Mouse (Mus musculus) embryonic facial prominence, embryonic 15.5 days (tissue): Measurements from ENCODE around the gene Cdk5rap1. TPM values are rescaled to one million over a fixed set of nuclear protein-coding genes. Genes with fewer than 3 reads are reported as not detected.

Experiments
- ATAC-seq: fragments of 200-750 bp; cut with Nextera tagmentation; 2 replicates; pipeline ENCODE4 v1.8.0; 2017; ENCODE audit warnings: low read depth, moderate TSS enrichment; ENCODE audit not compliant: insufficient number of reproducible peaks, low FRiP score, low TSS enrichment
- H3K27ac ChIP-seq: fragments of 300-500 bp; sonication (generic); replicated peaks from 2 replicates; pipeline ENCODE4 v1.5.1; 2015; ENCODE audit warnings: mild to moderate bottlenecking, inconsistent platforms
- H3K27me3 ChIP-seq: fragments of 300-500 bp; sonication (generic); 2 replicates; pipeline ENCODE4 v1.6.1; 2015; ENCODE audit warnings: inconsistent platforms
- H3K36me3 ChIP-seq: fragments of 300-500 bp; sonication (generic); 2 replicates; pipeline ENCODE4 v1.6.1; 2015; ENCODE audit warnings: mild to moderate bottlenecking, inconsistent platforms
- H3K4me1 ChIP-seq: fragments of 300-500 bp; sonication (generic); 2 replicates; pipeline ENCODE4 v1.6.1; 2015; ENCODE audit warnings: inconsistent platforms
- H3K4me2 ChIP-seq: fragments of 300-500 bp; sonication (generic); replicated peaks from 2 replicates; pipeline ENCODE4 v1.6.1; 2015; ENCODE audit warnings: mild to moderate bottlenecking, inconsistent platforms
- H3K4me3 ChIP-seq: fragments of 300-500 bp; sonication (generic); replicated peaks from 2 replicates; pipeline ENCODE4 v1.5.1; 2015; ENCODE audit warnings: mild to moderate bottlenecking, inconsistent platforms
- H3K9ac ChIP-seq: fragments of 300-500 bp; sonication (generic); 2 replicates; pipeline ENCODE4 v1.6.1; 2015; ENCODE audit warnings: inconsistent platforms
- H3K9me3 ChIP-seq: fragments of 300-500 bp; sonication (generic); replicated peaks from 2 replicates; pipeline ENCODE4 v1.6.1; 2016; ENCODE audit warnings: inconsistent platforms
- WGBS: fragments of 180-500 bp; shearing (Covaris S2); methylation state at CpG from one replicate; pipeline ENCODE4 v1.1.7; 2015; 5-methylcytosine and 5-hydroxymethylcytosine counted together
- polyA plus RNA-seq: library from polyadenylated mRNA; unstranded; fragments of >200 nt; fragmentation: Nextera tagmentation; extraction: Ambion mirVana; gene quantifications from 2 replicates; pipeline ENCODE4 v1.2.1, GENCODE M21; 2015

Cdk5rap1 gene
- polyA plus RNA-seq: 20.1 and 21.1 TPM in 2 replicates

DNA sequence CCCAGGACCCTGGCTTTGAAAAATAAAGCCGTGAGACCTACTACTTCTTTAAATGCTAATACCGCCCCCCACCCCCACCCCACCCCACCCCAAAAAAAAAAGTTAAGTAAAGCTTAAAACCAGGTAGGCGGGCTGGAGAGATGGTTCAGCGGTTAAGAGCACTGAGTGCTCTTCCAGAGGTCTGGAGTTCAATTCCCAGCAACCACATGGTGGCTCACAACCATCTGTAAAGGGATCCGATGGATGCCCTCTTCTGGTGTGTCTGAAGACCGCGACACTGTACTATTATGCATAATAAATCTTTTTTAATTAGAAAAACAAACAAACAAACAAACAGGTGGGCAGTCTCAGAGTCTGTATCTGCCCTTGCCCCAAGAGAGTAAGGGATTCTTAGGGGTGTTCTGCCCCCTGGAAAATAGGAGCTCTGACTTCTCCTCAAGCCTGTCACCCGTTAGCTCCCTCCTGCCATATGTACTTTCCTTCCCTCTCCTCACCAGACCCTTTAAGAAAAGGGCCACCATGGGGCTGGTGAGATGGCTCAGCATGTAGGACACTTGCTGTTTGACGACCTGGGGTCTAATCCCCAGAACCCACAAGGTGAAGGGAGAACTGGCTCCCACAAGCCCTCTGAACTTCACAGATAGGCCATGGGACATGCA lies at the start of gene Cdk5rap1:
Gene Cdk5rap1, minus strand, starts transcription at position 169 of the 659 bp plus-strand sequence.
- H3K9ac ChIP-seq: peak within 1 kb of the TSS; percentile 93
- WGBS: 10% methylated on average over 9 of the region's 9 CpGs
- H3K4me1 ChIP-seq: peaks cover 8% of the 10 kb centered on the region; the same call in 1 of the 2 replicates
- no peaks in the 10 kb centered on the region for H3K9me3 ChIP-seq
- H3K4me3 ChIP-seq: peak within 1 kb of the TSS; percentile 71
- peaks cover 21% of the 10 kb centered on the region; the same call in 1 of the 2 replicates for H3K36me3 ChIP-seq
- no peaks in the 10 kb centered on the region for H3K27me3 ChIP-seq
- H3K27ac ChIP-seq: peak within 1 kb of the TSS; percentile 89
- no peak; the same call in 1 of the 2 replicates for ATAC-seq
- peak within 1 kb of the TSS; percentile 72 for H3K4me2 ChIP-seq

DNA sequence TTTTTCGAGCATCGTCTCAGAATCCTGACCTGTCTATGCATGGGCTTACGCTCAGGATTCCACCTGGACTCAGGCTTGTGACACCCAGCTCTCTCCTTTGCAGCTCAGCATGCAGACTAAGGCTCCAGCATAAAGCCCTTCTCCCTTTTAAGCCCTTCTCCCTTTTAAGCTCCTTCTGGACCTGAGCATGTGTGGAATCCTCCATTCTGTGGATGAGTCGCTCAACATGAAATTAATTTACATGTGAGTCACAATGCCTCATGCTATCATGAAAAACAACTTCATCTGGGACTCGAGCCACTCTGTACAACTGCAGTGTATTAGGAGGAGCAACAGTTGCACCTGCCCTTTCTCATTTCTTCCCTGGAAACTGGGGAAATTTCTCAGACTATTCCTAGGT lies 49.4 kb upstream of the Cdk5rap1 start:
- peaks cover 17% of the 10 kb centered on the region for H3K4me1 ChIP-seq
- H3K27ac ChIP-seq: no peak overlapping the region
- no peak overlapping the region for H3K9ac ChIP-seq
- no peaks in the 10 kb centered on the region for H3K9me3 ChIP-seq
- WGBS: 59% methylated on average over 5 of the region's 5 CpGs
- no peaks in the 10 kb centered on the region for H3K27me3 ChIP-seq
- no peak overlapping the region for H3K4me3 ChIP-seq
- no peak overlapping the region for H3K4me2 ChIP-seq
- no peaks in the 10 kb centered on the region for H3K36me3 ChIP-seq
- ATAC-seq: no peak

DNA sequence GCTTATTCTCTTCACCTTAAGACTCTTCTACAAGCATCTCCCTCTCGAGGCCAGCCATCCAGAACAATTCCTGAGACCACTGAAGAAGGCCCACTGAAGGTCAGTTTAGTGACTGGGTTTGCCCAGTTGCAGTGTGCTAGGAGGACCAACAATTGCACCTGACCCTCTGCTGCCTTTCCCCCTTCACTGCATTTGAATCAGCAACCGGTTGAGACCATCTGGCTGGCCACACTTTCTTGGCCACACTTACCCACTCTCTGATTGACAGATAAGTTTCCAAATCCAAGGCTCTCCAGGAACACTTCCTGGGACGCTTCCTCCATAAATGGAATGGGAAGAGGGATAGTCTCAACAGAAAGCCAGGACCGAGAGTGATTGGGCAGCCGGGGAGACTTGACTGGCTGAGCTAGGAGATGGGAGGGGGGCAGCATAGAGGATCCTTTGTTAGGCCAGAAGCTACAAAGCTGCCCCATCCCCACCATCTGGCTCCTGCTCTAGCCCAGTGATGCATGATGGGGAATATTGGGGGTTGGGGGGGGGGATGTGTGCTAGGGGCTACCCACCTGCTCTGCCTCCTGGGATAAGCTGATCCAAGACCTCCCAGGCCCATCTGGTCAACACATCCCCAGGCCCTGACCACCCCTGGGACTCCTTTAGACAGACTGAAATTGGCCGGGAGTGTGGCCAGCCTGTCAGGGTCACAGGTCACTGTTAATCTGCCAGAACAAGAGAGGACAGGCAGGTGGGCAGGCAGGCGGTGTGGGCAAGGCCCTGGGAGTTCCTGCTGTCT lies 48.3 kb upstream of the Cdk5rap1 start:
- no peaks in the 10 kb centered on the region for H3K27me3 ChIP-seq
- H3K4me1 ChIP-seq: peaks cover 8% of the 10 kb centered on the region; the same call in 1 of the 2 replicates
- no peaks in the 10 kb centered on the region for H3K9me3 ChIP-seq
- H3K4me3 ChIP-seq: no peak overlapping the region
- 32% methylated on average over 7 of the region's 7 CpGs for WGBS
- no peak overlapping the region for H3K27ac ChIP-seq
- no peak overlapping the region for H3K4me2 ChIP-seq
- H3K36me3 ChIP-seq: no peaks in the 10 kb centered on the region
- no peak overlapping the region for H3K9ac ChIP-seq
- peak; percentile 45; the same call in 1 of the 2 replicates for ATAC-seq

DNA sequence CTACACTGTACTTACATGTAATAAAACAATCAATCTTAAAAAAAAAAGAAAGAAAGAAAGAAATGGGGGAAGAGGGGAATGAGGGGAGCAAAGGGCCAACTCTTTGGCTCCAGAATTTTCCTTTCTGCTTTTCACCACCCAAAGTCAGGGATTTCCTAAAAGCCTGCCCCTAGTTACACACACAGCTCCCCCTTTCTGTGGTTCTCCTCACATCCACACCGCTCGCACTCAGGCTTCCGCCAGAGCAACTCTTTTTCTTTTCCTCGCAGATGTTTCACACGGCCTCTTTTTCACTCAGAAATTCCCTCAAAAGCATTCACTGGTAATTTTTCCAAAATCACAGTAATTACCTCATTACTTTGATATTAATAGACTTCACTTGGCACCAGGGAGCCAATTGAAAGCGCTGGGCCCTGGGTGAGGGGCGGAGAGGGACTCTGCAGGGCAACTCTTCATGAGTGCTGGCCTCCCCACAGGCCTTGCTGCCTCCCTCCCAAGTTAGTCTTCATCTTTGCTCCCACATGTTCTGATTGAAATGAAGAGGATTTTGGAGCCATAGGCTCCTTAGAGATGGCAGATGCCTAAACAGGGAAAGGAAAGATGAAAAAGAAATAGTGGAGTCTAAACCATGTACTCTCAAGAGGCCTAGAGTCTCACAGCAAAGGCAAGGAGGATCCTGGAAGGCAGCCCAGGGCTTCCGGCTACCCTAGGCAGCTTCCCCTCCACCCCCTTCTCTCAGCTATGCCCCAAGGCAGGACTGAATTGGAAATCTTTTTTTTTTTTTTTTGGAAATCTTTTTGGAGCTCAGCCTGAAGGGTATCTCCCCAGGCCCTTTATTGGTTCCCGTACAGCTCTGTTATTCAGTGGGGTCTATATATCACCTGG lies 47.1 kb upstream of the Cdk5rap1 start:
- Histone ChIP-seq H3K4me2 (no peak overlapping the region), H3K27ac (no peak overlapping the region), H3K9ac (no peak overlapping the region), H3K9me3 (no peaks in the 10 kb centered on the region), H3K4me3 (no peak overlapping the region), H3K36me3 (no peaks in the 10 kb centered on the region), H3K4me1 (0 out of 2 replicates have a peak, but pooled peaks cover 4% of the 10 kb centered on the region), H3K27me3 (no peaks in the 10 kb centered on the region)
- 65% methylated on average over 9 of the region's 9 CpGs for WGBS
- no peak for ATAC-seq

DNA sequence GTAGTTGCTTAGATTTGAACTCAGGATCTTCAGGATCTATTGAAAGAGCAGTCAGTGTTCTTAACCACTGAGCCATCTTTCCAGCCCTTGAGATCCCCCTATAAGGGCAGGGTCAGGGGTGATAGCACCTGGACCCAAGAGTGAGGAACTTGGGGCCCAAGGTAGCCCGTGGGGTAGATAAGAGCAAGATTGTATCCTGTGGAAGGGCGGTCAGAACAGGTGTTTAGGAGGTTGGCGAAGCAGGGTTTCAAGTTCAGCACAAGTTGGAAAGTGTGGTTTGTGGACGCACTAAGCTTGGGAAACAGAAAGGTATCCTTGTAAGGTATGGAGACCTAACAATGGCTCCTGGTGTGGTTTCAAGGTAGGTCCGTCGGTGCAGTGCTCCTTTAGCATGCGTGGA lies 45.2 kb upstream of the Cdk5rap1 start:
- Histone ChIP-seq H3K4me2 (no peak overlapping the region), H3K9me3 (no peaks in the 10 kb centered on the region), H3K9ac (no peak overlapping the region), H3K36me3 (no peaks in the 10 kb centered on the region), H3K4me1 (0 out of 2 replicates have a peak, but pooled peaks cover 4% of the 10 kb centered on the region), H3K27me3 (no peaks in the 10 kb centered on the region), H3K27ac (no peak overlapping the region), H3K4me3 (no peak overlapping the region)
- WGBS: 84% methylated on average over 7 of the region's 7 CpGs
- ATAC-seq: no peak

DNA sequence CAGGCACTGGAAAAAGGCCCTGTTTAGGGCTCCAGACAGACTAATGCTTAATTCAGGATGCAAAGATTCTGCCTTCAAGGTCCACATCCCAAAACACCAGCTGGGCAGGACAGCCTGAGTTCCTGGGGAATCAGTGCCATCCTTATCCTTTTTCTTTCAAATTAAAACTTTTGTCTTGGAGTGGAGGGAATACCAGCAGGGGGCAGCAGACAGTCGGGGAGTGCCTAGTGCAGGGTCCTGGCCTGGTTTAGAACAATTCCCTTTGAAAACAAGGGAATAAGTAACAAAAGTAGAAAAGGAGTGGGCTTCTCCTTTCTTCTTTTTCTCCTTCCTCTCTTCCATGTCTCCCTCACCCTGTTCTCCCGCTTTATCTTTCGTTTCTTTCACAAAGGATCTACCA lies 44.3 kb upstream of the Cdk5rap1 start:
- Histone ChIP-seq H3K4me1 (0 out of 2 replicates have a peak, but pooled peaks cover 4% of the 10 kb centered on the region), H3K36me3 (no peaks in the 10 kb centered on the region), H3K27me3 (no peaks in the 10 kb centered on the region), H3K9me3 (no peaks in the 10 kb centered on the region), H3K4me2 (no peak overlapping the region), H3K4me3 (no peak overlapping the region), H3K9ac (no peak overlapping the region), H3K27ac (no peak overlapping the region)
- ATAC-seq: no peak
- 12% methylated on average over 3 of the region's 3 CpGs for WGBS

DNA sequence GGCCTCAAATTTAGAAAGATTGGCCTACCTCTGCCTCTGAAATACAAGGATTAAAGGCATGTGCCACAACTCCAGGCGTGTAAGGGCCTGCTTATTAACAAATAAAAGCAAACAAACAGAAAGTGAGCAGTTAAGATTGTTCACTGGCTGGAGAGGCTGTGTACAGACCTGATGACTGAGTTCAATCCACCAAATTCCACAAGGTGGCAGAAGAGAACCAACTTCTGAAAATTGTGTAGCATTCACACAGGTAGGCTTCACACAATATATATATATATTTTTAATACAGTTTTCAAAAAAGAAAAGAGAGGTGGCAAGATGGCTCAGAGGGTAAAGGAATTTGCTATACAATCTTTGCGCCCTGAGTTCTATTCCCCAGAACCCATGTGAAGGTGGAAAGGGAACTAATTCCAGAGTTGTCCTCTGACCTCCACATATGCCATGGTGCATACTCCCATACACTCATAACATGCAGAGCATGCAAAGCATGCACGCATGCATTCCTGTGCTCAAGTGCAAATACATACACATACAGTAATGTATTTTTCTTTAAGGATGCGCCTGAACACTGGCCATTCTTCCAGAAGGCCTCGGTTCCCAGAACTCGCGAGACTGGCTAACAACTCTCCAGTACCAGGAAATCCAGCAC lies 39.3 kb upstream of the Cdk5rap1 start:
- H3K9me3 ChIP-seq: no peaks in the 10 kb centered on the region
- peaks cover 7% of the 10 kb centered on the region for H3K4me1 ChIP-seq
- WGBS: 63% methylated on average over 7 of the region's 7 CpGs
- H3K27ac ChIP-seq: no peak overlapping the region
- H3K9ac ChIP-seq: no peak overlapping the region
- no peak overlapping the region for H3K4me2 ChIP-seq
- H3K36me3 ChIP-seq: no peaks in the 10 kb centered on the region
- no peak overlapping the region for H3K4me3 ChIP-seq
- H3K27me3 ChIP-seq: no peaks in the 10 kb centered on the region
- no peak for ATAC-seq

DNA sequence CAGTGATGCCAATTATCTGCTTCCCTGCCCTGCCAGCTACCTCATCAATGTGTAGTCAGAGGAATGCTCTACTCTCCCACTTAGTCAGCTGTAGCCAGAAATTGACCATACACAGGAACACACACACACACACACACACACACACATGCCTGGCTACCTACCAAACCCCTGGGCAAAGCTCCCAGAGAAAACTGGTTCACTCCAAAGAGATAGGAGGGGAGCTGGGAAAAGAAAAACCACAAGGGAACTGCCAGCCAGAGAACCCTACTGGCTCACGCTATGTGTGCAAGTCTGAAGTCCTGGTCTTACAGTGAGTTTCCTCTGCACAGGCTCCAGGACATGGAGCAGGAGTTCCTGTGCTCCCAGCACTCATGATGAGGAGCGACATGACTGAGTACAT lies 37.5 kb upstream of the Cdk5rap1 start:
- Histone ChIP-seq H3K27me3 (no peaks in the 10 kb centered on the region), H3K9me3 (no peaks in the 10 kb centered on the region), H3K9ac (no peak overlapping the region), H3K36me3 (no peaks in the 10 kb centered on the region), H3K4me3 (no peak overlapping the region), H3K4me1 (peaks cover 10% of the 10 kb centered on the region), H3K4me2 (no peak overlapping the region), H3K27ac (peak overlapping the region; percentile 6; the same call in 1 of the 2 replicates)
- 60% methylated on average over 2 of the region's 2 CpGs for WGBS
- ATAC-seq: peak; percentile 36; the same call in 1 of the 2 replicates

DNA sequence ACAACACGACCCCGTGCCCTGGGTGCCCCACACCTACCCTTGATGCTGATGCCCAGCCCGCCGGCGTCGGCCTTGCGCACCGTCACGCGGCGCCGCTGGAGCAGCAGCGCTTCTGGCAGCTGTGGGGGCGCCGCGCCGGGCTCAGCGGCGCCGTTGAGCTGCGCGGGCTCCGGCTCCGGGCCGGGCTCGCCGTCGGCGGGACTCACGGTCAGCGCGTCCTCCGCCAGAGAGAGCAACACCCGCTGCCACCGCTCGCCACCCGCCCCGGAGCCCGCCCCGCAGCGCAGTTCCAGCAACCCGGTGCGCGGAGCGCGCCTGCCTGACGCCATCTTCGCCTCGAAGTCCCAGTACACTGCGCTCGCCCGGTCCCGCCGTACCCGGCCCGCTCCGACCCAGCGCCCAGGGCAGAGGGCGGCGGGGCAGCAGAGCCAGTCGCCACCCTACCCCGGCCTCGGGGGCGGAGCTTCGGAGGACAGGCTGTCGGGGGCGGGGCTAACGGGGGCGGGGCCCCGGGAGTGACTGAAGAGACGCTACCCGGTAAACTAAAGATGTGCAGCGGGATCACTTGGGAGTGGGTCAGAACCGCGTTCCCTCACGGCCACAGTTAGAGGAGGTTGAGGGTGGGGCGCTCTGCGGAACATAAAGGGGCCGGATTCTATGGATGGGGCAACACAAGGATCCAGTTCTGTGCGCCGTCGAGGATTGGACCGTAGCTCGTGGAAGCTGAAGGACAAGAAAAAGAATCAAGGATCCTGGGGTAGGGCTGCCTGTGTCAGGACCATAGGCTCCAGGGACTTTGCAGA lies 35.0 kb upstream of the Cdk5rap1 start, which contains the start of gene Snta1:
Gene Snta1, minus strand, starts transcription at position 457 of the 803 bp plus-strand sequence.
- no peaks in the 10 kb centered on the region for H3K27me3 ChIP-seq
- peak; percentile 88 for ATAC-seq
- H3K4me2 ChIP-seq: peak within 1 kb of the TSS; percentile 82
- no peaks in the 10 kb centered on the region for H3K9me3 ChIP-seq
- no peak within 1 kb of the TSS; the same call in 1 of the 2 replicates for H3K27ac ChIP-seq
- H3K4me3 ChIP-seq: peak within 1 kb of the TSS; percentile 71
- WGBS: 1% methylated on average over 84 of the region's 84 CpGs
- peaks cover 19% of the 10 kb centered on the region for H3K4me1 ChIP-seq
- no peaks in the 10 kb centered on the region for H3K36me3 ChIP-seq
- H3K9ac ChIP-seq: peak within 1 kb of the TSS; percentile 58
